Mouse (Mus musculus) hindbrain, embryonic 14.5 days (tissue): ENCODE measurements around the gene Havcr2. TPM values are rescaled to one million over a fixed set of nuclear protein-coding genes. Genes with fewer than 3 reads are reported as not detected.

Source experiments
- ATAC-seq: fragments of 200-750 bp; cut with Nextera tagmentation; 2 replicates; pipeline ENCODE4 v1.8.0; 2017; ENCODE audit warnings: moderate number of reproducible peaks, mild to moderate bottlenecking, moderate TSS enrichment, moderate library complexity; ENCODE audit not compliant: low FRiP score
- DNase-seq: peaks from one replicate; pipeline ENCODE4 v3.0.0-alpha.2; 2015; ENCODE audit warnings: low spot score
- H3K27ac ChIP-seq: fragments of 300-500 bp; sonication (generic); 2 replicates; pipeline ENCODE4 v1.5.1; 2014; ENCODE audit warnings: mild to moderate bottlenecking, moderate library complexity
- H3K27me3 ChIP-seq: fragments of 300-500 bp; sonication (generic); 2 replicates; pipeline ENCODE4 v1.6.1; 2014; ENCODE audit warnings: mild to moderate bottlenecking, low read length, mixed read lengths; ENCODE audit not compliant: control insufficient read depth, insufficient read depth
- H3K36me3 ChIP-seq: fragments of 300-500 bp; sonication (generic); replicated peaks from 2 replicates; pipeline ENCODE4 v1.6.1; 2014; ENCODE audit not compliant: control insufficient read depth, insufficient read depth
- H3K4me1 ChIP-seq: fragments of 300-500 bp; sonication (generic); replicated peaks from 2 replicates; pipeline ENCODE4 v1.6.1; 2014; ENCODE audit warnings: antibody characterized with exemption, low read length, mixed read lengths; ENCODE audit not compliant: control insufficient read depth, insufficient read depth
- H3K4me2 ChIP-seq: fragments of 300-500 bp; sonication (generic); replicated peaks from 2 replicates; pipeline ENCODE4 v1.6.1; 2014; ENCODE audit warnings: mild to moderate bottlenecking, moderate library complexity
- H3K4me3 ChIP-seq: fragments of 300-500 bp; sonication (generic); replicated peaks from 2 replicates; pipeline ENCODE4 v1.5.1; 2014; ENCODE audit warnings: mild to moderate bottlenecking, low read length
- H3K9ac ChIP-seq: fragments of 300-500 bp; sonication (generic); 2 replicates; pipeline ENCODE4 v1.6.1; 2014
- H3K9me3 ChIP-seq: fragments of 300-500 bp; sonication (generic); 2 replicates; pipeline ENCODE4 v1.6.1; 2016; ENCODE audit warnings: low read length; ENCODE audit not compliant: control insufficient read depth
- WGBS: fragments of 180-500 bp; shearing (Covaris S2); extraction: QIAGEN DNeasy Blood & Tissue Kit; methylation state at CpG from one replicate; pipeline ENCODE4 v1.1.7; 2014; 5-methylcytosine and 5-hydroxymethylcytosine counted together
- polyA plus RNA-seq: library from polyadenylated mRNA; unstranded; fragments of >200 nt; fragmentation: Nextera tagmentation; extraction: Ambion mirVana; gene quantifications from 2 replicates; pipeline ENCODE4 v1.2.1, GENCODE M21; 2014

Havcr2 gene
- polyA plus RNA-seq, 1 experiment from 2014 or later, result 0.23 TPM

- Histone ChIP-seq H3K4me3 (no peak overlapping the region), H3K27ac (no peak overlapping the region), H3K4me2 (no peak overlapping the region), H3K36me3 (peaks cover 12% of the 10 kb centered on the region; the same call in 1 of the 2 replicates), H3K9me3 (no peaks in the 10 kb centered on the region), H3K9ac (no peak overlapping the region), H3K4me1 (no peaks in the 10 kb centered on the region), H3K27me3 (no peaks in the 10 kb centered on the region)
- WGBS, result 84% methylated on average over 13 of the region's 13 CpGs
- DNase-seq, result no peak
- no peak for ATAC-seq
Observed at GRCm38 (mm10) chr11:46447644-46448484, 6.9 kb upstream of the Havcr2 start.

- no peak overlapping the region for H3K9ac ChIP-seq
- H3K4me3 ChIP-seq, result no peak overlapping the region
- DNase-seq (no peak), ATAC-seq (no peak; the same call in 1 of the 2 replicates)
- peaks cover 3% of the 10 kb centered on the region; the same call in 1 of the 2 replicates for H3K36me3 ChIP-seq
- no peaks in the 10 kb centered on the region for H3K9me3 ChIP-seq
- H3K4me2 ChIP-seq, result no peak overlapping the region
- H3K27me3 ChIP-seq, result no peaks in the 10 kb centered on the region
- H3K4me1 ChIP-seq, result no peaks in the 10 kb centered on the region
- WGBS, result 81% methylated on average over 11 of the region's 11 CpGs
- H3K27ac ChIP-seq, result no peak overlapping the region
Observed at GRCm38 (mm10) chr11:46449461-46450080, 5.2 kb upstream of the Havcr2 start.

GRCm38 (mm10) chr11:46459960-46460359 is 5.2 kb downstream of the Havcr2 start:
- 92% methylated on average over 3 of the region's 3 CpGs for WGBS
- H3K9ac ChIP-seq, result no peak overlapping the region

GRCm38 (mm10) chr11:46461362-46461761 is 6.6 kb downstream of the Havcr2 start:
- H3K4me2 ChIP-seq, result no peak overlapping the region
- WGBS, result 77% methylated on average over 5 of the region's 5 CpGs
- no peaks in the 10 kb centered on the region for H3K9me3 ChIP-seq
- no peaks in the 10 kb centered on the region for H3K27me3 ChIP-seq
- DNase-seq (no peak), ATAC-seq (no peak)
- H3K9ac ChIP-seq, result no peak overlapping the region
- no peak overlapping the region for H3K4me3 ChIP-seq
- H3K4me1 ChIP-seq, result no peaks in the 10 kb centered on the region
- H3K36me3 ChIP-seq, result no peaks in the 10 kb centered on the region
- H3K27ac ChIP-seq, result no peak overlapping the region

More at GRCm38 (mm10) chr11:46459960-46460359, 5.2 kb downstream of the Havcr2 start:
- Histone ChIP-seq H3K4me1 (no peaks in the 10 kb centered on the region), H3K4me3 (no peak overlapping the region), H3K36me3 (no peaks in the 10 kb centered on the region), H3K27me3 (no peaks in the 10 kb centered on the region), H3K27ac (no peak overlapping the region), H3K9me3 (no peaks in the 10 kb centered on the region), H3K4me2 (no peak overlapping the region)
- no peak for DNase-seq
- no peak for ATAC-seq

GRCm38 (mm10) chr11:46461931-46462330 is 7.2 kb downstream of the Havcr2 start:
- WGBS, result 73% methylated on average over 5 of the region's 5 CpGs
- no peaks in the 10 kb centered on the region for H3K36me3 ChIP-seq
- no peak overlapping the region for H3K9ac ChIP-seq
- no peak overlapping the region for H3K27ac ChIP-seq
- no peak overlapping the region for H3K4me2 ChIP-seq
- ATAC-seq, result no peak
- DNase-seq, result no peak
- H3K9me3 ChIP-seq, result no peaks in the 10 kb centered on the region
- no peak overlapping the region for H3K4me3 ChIP-seq
- H3K4me1 ChIP-seq, result no peaks in the 10 kb centered on the region
- no peaks in the 10 kb centered on the region for H3K27me3 ChIP-seq

- Histone ChIP-seq H3K36me3 (no peaks in the 10 kb centered on the region), H3K4me3 (no peak overlapping the region), H3K27me3 (no peaks in the 10 kb centered on the region), H3K4me1 (no peaks in the 10 kb centered on the region), H3K27ac (no peak overlapping the region), H3K9me3 (no peaks in the 10 kb centered on the region), H3K4me2 (no peak overlapping the region), H3K9ac (no peak overlapping the region)
- DNase-seq (no peak), ATAC-seq (no peak)
- WGBS, result 88% methylated on average over 2 of the region's 2 CpGs
Observed at GRCm38 (mm10) chr11:46466878-46467277, 12.1 kb downstream of the Havcr2 start.

GRCm38 (mm10) chr11:46474220-46474619 is 19.5 kb downstream of the Havcr2 start:
- H3K27me3 ChIP-seq, result no peaks in the 10 kb centered on the region
- H3K4me2 ChIP-seq, result no peak overlapping the region
- no peaks in the 10 kb centered on the region; the same call in 1 of the 2 replicates for H3K9me3 ChIP-seq
- H3K36me3 ChIP-seq, result no peaks in the 10 kb centered on the region
- no peaks in the 10 kb centered on the region for H3K4me1 ChIP-seq
- ATAC-seq (no peak), DNase-seq (no peak)
- no peak overlapping the region for H3K9ac ChIP-seq
- H3K27ac ChIP-seq, result no peak overlapping the region
- WGBS, result 99% methylated on average over 4 of the region's 4 CpGs
- H3K4me3 ChIP-seq, result no peak overlapping the region

GRCm38 (mm10) chr11:46479311-46479710 is 24.6 kb downstream of the Havcr2 start:
- no peaks in the 10 kb centered on the region for H3K27me3 ChIP-seq
- DNase-seq (no peak), ATAC-seq (no peak)
- no peaks in the 10 kb centered on the region for H3K36me3 ChIP-seq
- H3K4me1 ChIP-seq, result no peaks in the 10 kb centered on the region
- no peaks in the 10 kb centered on the region; the same call in 1 of the 2 replicates for H3K9me3 ChIP-seq
- no peak overlapping the region for H3K9ac ChIP-seq
- H3K27ac ChIP-seq, result no peak overlapping the region
- no peak overlapping the region for H3K4me2 ChIP-seq
- 91% methylated on average over 9 of the region's 9 CpGs for WGBS
- H3K4me3 ChIP-seq, result no peak overlapping the region

- Histone ChIP-seq H3K36me3 (no peaks in the 10 kb centered on the region), H3K27ac (no peak overlapping the region), H3K9ac (no peak overlapping the region), H3K4me3 (no peak overlapping the region), H3K4me2 (no peak overlapping the region), H3K27me3 (no peaks in the 10 kb centered on the region), H3K4me1 (no peaks in the 10 kb centered on the region), H3K9me3 (no peaks in the 10 kb centered on the region)
- ATAC-seq, result no peak
- DNase-seq, result no peak
- WGBS, result 84% methylated on average over 7 of the region's 7 CpGs
Observed at GRCm38 (mm10) chr11:46480517-46480916, 25.8 kb downstream of the Havcr2 start.
